Mouse (Mus musculus) bone marrow macrophage, adult 2 months (primary cell): Measurements from ENCODE around the gene Best3.

Experiments
- CTCF ChIP-seq: IDR thresholded peaks from 2 replicates; pipeline ENCODE4 v1.5.1; 2012; ENCODE audit warnings: low read depth, mild to moderate bottlenecking, low read length, moderate library complexity
- POLR2A ChIP-seq: IDR thresholded peaks from 2 replicates; pipeline ENCODE4 v1.6.1; 2012; ENCODE audit warnings: mild to moderate bottlenecking, low read depth, low read length, borderline replicate concordance

GRCm38 (mm10) chr10:116993971-116994370, 7.9 kb downstream of the Best3 start:
- TF ChIP-seq POLR2A (no peak), CTCF (no peak)
